Mouse (Mus musculus) myocyte (in vitro differentiated cells): ENCODE measurements around the gene Wbp2nl.

Experiments used
- MAX ChIP-seq: IDR thresholded peaks from one replicate; pipeline ENCODE4 v1.6.1; 2011; ENCODE audit warnings: low read depth, mild to moderate bottlenecking, control low read depth
- POLR2A ChIP-seq: IDR thresholded peaks from one replicate; pipeline ENCODE4 v1.6.1; 2011; ENCODE audit warnings: low read depth, mild to moderate bottlenecking, control low read depth, moderate library complexity; ENCODE audit not compliant: insufficient read length

- no peak for TF ChIP-seq MAX
- no peak for TF ChIP-seq POLR2A
Observed at GRCm38 (mm10) chr15:82350349-82350748, 51.6 kb downstream of the Wbp2nl start.
